Mouse (Mus musculus) megakaryocyte, embryonic 14.5 days (primary cell): ENCODE measurements around the gene Ttc24. TPM values are rescaled to one million over a fixed set of nuclear protein-coding genes. Genes with fewer than 3 reads are reported as not detected.

Experiments
- H3K27me3 ChIP-seq: replicated peaks from 2 replicates; pipeline ENCODE3; 2012; ENCODE audit warnings: inconsistent platforms
- H3K36me3 ChIP-seq: replicated peaks from 2 replicates; pipeline ENCODE3; 2012; ENCODE audit warnings: low read length, inconsistent platforms, mixed read lengths
- H3K4me1 ChIP-seq: 2 replicates; pipeline ENCODE4 v1.6.1; 2012; ENCODE audit warnings: inconsistent platforms
- H3K4me3 ChIP-seq: replicated peaks from 2 replicates; pipeline ENCODE3; 2012; ENCODE audit warnings: moderate library complexity, mild to moderate bottlenecking, inconsistent platforms
- H3K9me3 ChIP-seq: 2 replicates; pipeline ENCODE4 v1.6.1; 2012; ENCODE audit warnings: inconsistent platforms
- FLI1 ChIP-seq: IDR thresholded peaks from 2 replicates; pipeline ENCODE4 v1.6.1; 2012; ENCODE audit warnings: low read length, inconsistent platforms, mixed read lengths
- GATA1 ChIP-seq: IDR thresholded peaks from 3 replicates; pipeline ENCODE4 v1.6.1; 2012; ENCODE audit warnings: mixed read lengths, low read length, inconsistent platforms, borderline replicate concordance
- polyA plus RNA-seq: library from polyadenylated mRNA; stranded (reverse); fragments of >175 nt; gene quantifications from 2 replicates; pipeline ENCODE4 v1.2.3, GENCODE M21; 2012; ENCODE audit warnings: low replicate concordance; ENCODE audit not compliant: insufficient read depth

Ttc24 gene
- polyA plus RNA-seq, 1 experiment, result not detected

- H3K36me3 ChIP-seq, result peaks cover 15% of the 10 kb centered on the region
- TF ChIP-seq FLI1, result peak; percentile 95; the same call in 1 of the 2 replicates
- TF ChIP-seq GATA1, result no peak
- peaks cover 28% of the 10 kb centered on the region for H3K4me1 ChIP-seq
- H3K27me3 ChIP-seq, result peaks cover 16% of the 10 kb centered on the region
- no peaks in the 10 kb centered on the region for H3K9me3 ChIP-seq
- peak within 1 kb of the TSS; percentile 93 for H3K4me3 ChIP-seq
Observed at GRCm38 (mm10) chr3:88081345-88082223, 3.5 kb upstream of the Ttc24 start, which contains the start of gene Iqgap3. Gene Iqgap3 (plus strand): TSS chr3:88081971.

- no peak for TF ChIP-seq GATA1
- Histone ChIP-seq H3K27me3 (peaks cover 45% of the 10 kb centered on the region), H3K9me3 (no peaks in the 10 kb centered on the region), H3K4me1 (peaks cover 15% of the 10 kb centered on the region), H3K36me3 (no peaks in the 10 kb centered on the region), H3K4me3 (no peak overlapping the region)
Observed at GRCm38 (mm10) chr3:88077441-88077840, 663 bp downstream of the Ttc24 start.

- H3K36me3 ChIP-seq, result no peaks in the 10 kb centered on the region
- H3K9me3 ChIP-seq, result no peaks in the 10 kb centered on the region
- no peak overlapping the region for H3K4me3 ChIP-seq
- TF ChIP-seq GATA1 (no peak), FLI1 (no peak)
- H3K27me3 ChIP-seq, result peaks cover 65% of the 10 kb centered on the region
- peaks cover 13% of the 10 kb centered on the region; the same call in 1 of the 2 replicates for H3K4me1 ChIP-seq
Observed at GRCm38 (mm10) chr3:88074766-88075165, 3.3 kb downstream of the Ttc24 start.

GRCm38 (mm10) chr3:88074351-88074750 lies 3.8 kb downstream of the Ttc24 start:
- Histone ChIP-seq H3K4me1 (peaks cover 13% of the 10 kb centered on the region; the same call in 1 of the 2 replicates), H3K27me3 (peaks cover 69% of the 10 kb centered on the region), H3K9me3 (no peaks in the 10 kb centered on the region), H3K4me3 (no peak overlapping the region), H3K36me3 (no peaks in the 10 kb centered on the region)
- TF ChIP-seq FLI1 (no peak), GATA1 (no peak)

DNA sequence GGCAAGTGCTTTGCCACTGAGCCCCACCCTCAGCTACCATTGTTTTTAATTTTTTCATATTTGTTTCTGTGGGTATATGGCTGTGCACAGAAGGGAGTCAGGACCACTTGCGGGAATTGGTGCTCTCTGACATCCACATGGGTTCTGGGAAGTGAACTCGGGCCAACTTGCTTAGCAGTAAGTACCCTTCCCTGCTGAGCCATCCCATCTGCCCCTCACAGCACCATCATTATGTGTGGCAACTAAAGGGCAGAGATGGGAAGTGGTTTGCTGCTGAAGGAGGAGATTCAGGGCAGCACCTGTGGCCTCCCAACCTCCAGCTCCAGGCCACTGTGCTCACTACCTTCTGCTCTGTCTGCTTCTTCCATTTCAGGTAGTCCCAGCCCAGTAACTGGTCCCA lies 4.5 kb downstream of the Ttc24 start:
- H3K4me1 ChIP-seq, result peaks cover 13% of the 10 kb centered on the region; the same call in 1 of the 2 replicates
- H3K9me3 ChIP-seq, result no peaks in the 10 kb centered on the region
- no peak overlapping the region for H3K4me3 ChIP-seq
- peaks cover 65% of the 10 kb centered on the region for H3K27me3 ChIP-seq
- no peaks in the 10 kb centered on the region for H3K36me3 ChIP-seq
- TF ChIP-seq FLI1 (no peak), GATA1 (no peak)

DNA sequence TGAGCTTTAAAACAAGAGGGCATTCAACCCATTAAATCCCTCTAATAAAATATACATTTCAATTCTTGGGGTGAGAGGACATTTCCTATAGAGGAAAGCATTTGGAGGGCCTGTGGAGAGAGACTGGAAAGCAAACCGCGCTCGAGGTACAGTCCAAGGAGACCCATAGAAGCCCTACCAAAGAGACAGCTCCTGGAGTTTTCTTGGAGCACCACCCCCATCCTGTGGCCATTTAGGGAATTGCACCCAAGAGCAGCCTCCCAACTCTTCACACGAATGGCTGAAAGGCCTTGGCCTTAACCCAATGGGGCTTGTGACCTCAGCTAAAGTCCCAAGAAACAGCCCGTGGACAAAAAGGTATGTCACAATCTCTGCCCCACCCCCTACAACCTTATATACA lies 6.3 kb downstream of the Ttc24 start:
- H3K36me3 ChIP-seq, result no peaks in the 10 kb centered on the region
- no peaks in the 10 kb centered on the region for H3K9me3 ChIP-seq
- TF ChIP-seq GATA1, result no peak
- H3K4me1 ChIP-seq, result peaks cover 10% of the 10 kb centered on the region; the same call in 1 of the 2 replicates
- peaks cover 59% of the 10 kb centered on the region for H3K27me3 ChIP-seq
- no peak overlapping the region for H3K4me3 ChIP-seq

DNA sequence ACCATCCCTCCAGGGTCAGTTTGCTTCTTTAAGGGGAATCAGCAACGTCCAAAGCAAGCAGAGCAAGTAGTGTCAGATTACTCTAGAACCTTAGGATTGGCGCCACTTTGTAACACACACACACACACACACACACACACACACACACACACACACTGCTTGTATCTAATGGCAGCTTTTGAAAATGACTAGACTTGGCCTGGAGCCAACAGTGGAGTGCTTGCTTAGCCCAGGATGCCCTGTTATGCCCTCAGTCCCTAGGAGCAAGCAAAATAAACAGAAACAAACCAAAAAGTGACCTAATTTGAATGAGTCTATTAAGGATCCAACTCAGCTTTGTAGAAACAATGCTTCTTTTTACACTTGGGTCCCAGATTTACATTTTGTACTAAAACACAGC lies 9.7 kb downstream of the Ttc24 start:
- no peaks in the 10 kb centered on the region for H3K36me3 ChIP-seq
- H3K9me3 ChIP-seq, result no peaks in the 10 kb centered on the region
- H3K4me3 ChIP-seq, result no peak overlapping the region
- peaks cover 38% of the 10 kb centered on the region for H3K27me3 ChIP-seq
- peaks cover 10% of the 10 kb centered on the region; the same call in 1 of the 2 replicates for H3K4me1 ChIP-seq
- TF ChIP-seq FLI1 (no peak), GATA1 (no peak)

- TF ChIP-seq GATA1, result no peak
- TF ChIP-seq FLI1, result no peak
- Histone ChIP-seq H3K4me1 (peaks cover 20% of the 10 kb centered on the region), H3K4me3 (peak within 1 kb of the TSS; percentile 99), H3K9me3 (peaks cover 3% of the 10 kb centered on the region; the same call in 1 of the 2 replicates), H3K36me3 (peaks cover 40% of the 10 kb centered on the region), H3K27me3 (peaks cover 8% of the 10 kb centered on the region)
Observed at GRCm38 (mm10) chr3:88057902-88058696, 20.0 kb downstream of the Ttc24 start, which contains the start of gene Naxe. Gene Naxe (minus strand): TSS chr3:88058495.

DNA sequence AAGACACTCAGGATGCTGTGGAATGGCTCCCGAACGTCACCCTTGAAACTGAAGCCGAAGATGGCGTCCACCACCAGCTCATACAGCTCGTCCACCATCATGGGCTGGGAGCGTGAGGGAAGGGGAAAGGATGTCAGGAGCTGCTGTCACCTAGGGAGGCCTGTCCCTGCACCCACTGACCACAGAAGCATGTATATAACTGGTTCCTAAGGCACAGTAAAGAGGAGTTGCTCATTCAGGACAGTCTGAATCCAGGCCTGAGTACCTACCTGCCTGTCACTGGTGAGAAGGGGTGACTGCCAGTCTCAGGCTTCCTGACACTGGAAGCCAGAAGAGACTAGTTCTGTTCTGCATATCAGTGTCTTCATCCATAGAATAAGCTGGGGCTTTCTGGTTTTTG lies 21.1 kb downstream of the Ttc24 start:
- Histone ChIP-seq H3K27me3 (peaks cover 5% of the 10 kb centered on the region), H3K4me3 (peak overlapping the region; percentile 48), H3K36me3 (peaks cover 51% of the 10 kb centered on the region), H3K9me3 (no peaks in the 10 kb centered on the region), H3K4me1 (peaks cover 20% of the 10 kb centered on the region)
- TF ChIP-seq FLI1 (no peak), GATA1 (no peak)
